Mouse (Mus musculus) CH12.LX (cell line): ENCODE results near the gene Zscan21. TPM values are rescaled to one million over a fixed set of nuclear protein-coding genes. Genes with fewer than 3 reads are reported as not detected.

Experiments used
- DNase-seq: peaks from one replicate; pipeline ENCODE4 v3.0.0-alpha.2; 2013; ENCODE audit errors: extremely low read depth
- H3K27ac ChIP-seq: 2 replicates; pipeline ENCODE4 v1.5.1; 2012; ENCODE audit warnings: low read depth, mild to moderate bottlenecking, control low read depth, moderate library complexity; ENCODE audit not compliant: insufficient read depth
- H3K27me3 ChIP-seq: replicated peaks from 2 replicates; pipeline ENCODE3; 2012; ENCODE audit warnings: inconsistent platforms
- H3K36me3 ChIP-seq, 2 experiments: replicated peaks in 1 of 2; 2 replicates each; pipeline versions ENCODE3 to v1.6.1; 2012; ENCODE audit warnings: inconsistent platforms in 1 of 2, low read length in 1 of 2, mild to moderate bottlenecking in 1 of 2, mixed read lengths in 1 of 2, moderate library complexity in 1 of 2; ENCODE audit not compliant: control insufficient read depth in 1 of 2, insufficient read depth in 1 of 2
- H3K4me1 ChIP-seq, 2 experiments: 2 replicates each; pipeline ENCODE4 v1.6.1; 2012; ENCODE audit warnings: inconsistent platforms in 1 of 2, moderate library complexity in 1 of 2; ENCODE audit not compliant: insufficient read depth in 2 of 2, control insufficient read depth in 1 of 2
- H3K4me2 ChIP-seq: 2 replicates; pipeline ENCODE4 v1.6.1; 2012; ENCODE audit warnings: low read depth, mild to moderate bottlenecking, control low read depth; ENCODE audit not compliant: poor library complexity, insufficient read depth, severe bottlenecking
- H3K4me3 ChIP-seq, 3 experiments: fragments of 150-350 bp in 1 of 3; sonication (generic) in 1 of 3; replicated peaks in 1 of 3; 2 replicates each; pipeline versions ENCODE3 to v1.5.1; 2011 to 2012; ENCODE audit warnings: low read depth in 2 of 3, low read length in 2 of 3, mild to moderate bottlenecking in 2 of 3, moderate library complexity in 2 of 3, control low read depth in 1 of 3, improper control_type of control experiment in 1 of 3, inconsistent platforms in 1 of 3, mixed read lengths in 1 of 3; ENCODE audit not compliant: poor library complexity in 1 of 3
- H3K79me2 ChIP-seq: replicated peaks from 2 replicates; pipeline ENCODE4 v1.6.1; 2012; ENCODE audit warnings: mild to moderate bottlenecking, moderate library complexity; ENCODE audit not compliant: control insufficient read depth, poor library complexity, insufficient read depth, severe bottlenecking; ENCODE audit errors: extremely low read depth
- H3K9ac ChIP-seq: 2 replicates; pipeline ENCODE4 v1.6.1; 2012; ENCODE audit warnings: low read depth, mild to moderate bottlenecking, control low read depth, moderate library complexity; ENCODE audit not compliant: insufficient read depth
- H3K9me3 ChIP-seq: replicated peaks from 2 replicates; pipeline ENCODE3; 2012; ENCODE audit warnings: low read length, inconsistent platforms, mixed read lengths
- BHLHE40 ChIP-seq: IDR thresholded peaks from 2 replicates; pipeline ENCODE4 v1.6.1; 2011; ENCODE audit warnings: mild to moderate bottlenecking, low read depth, low read length, improper control_type of control experiment
- CHD2 ChIP-seq: IDR thresholded peaks from 2 replicates; pipeline ENCODE4 v1.6.1; 2011; ENCODE audit warnings: low read length, improper control_type of control experiment
- CTCF ChIP-seq, 2 experiments: IDR thresholded peaks in 1 of 2; conservative IDR thresholded peaks in 1 of 2; 2 replicates each; pipeline ENCODE4 v1.5.1; 2011 to 2012; ENCODE audit warnings: low read depth in 2 of 2, low read length in 2 of 2, improper control_type of control experiment in 1 of 2, inconsistent platforms in 1 of 2, mild to moderate bottlenecking in 1 of 2, moderate library complexity in 1 of 2
- E2F4 ChIP-seq: IDR thresholded peaks from 2 replicates; pipeline ENCODE4 v1.6.1; 2011; ENCODE audit warnings: low read depth, low read length, improper control_type of control experiment; ENCODE audit not compliant: insufficient replicate concordance
- ETS1 ChIP-seq: conservative IDR thresholded peaks from 2 replicates; pipeline ENCODE4 v1.6.1; 2012; ENCODE audit warnings: low read depth, mild to moderate bottlenecking, inconsistent platforms, low read length, improper control_type of control experiment, moderate library complexity
- IRF4 ChIP-seq: IDR thresholded peaks from 2 replicates; pipeline ENCODE4 v1.6.1; 2014; ENCODE audit warnings: low read depth, mild to moderate bottlenecking, inconsistent platforms, low read length, improper control_type of control experiment
- JUND ChIP-seq: conservative IDR thresholded peaks from 2 replicates; pipeline ENCODE4 v1.6.1; 2011; ENCODE audit warnings: low read depth, low read length, improper control_type of control experiment
- MEF2A ChIP-seq: IDR thresholded peaks from 2 replicates; pipeline ENCODE4 v1.6.1; 2014; ENCODE audit warnings: low read depth, mild to moderate bottlenecking, inconsistent platforms, low read length, improper control_type of control experiment, borderline replicate concordance
- MYC ChIP-seq: IDR thresholded peaks from 2 replicates; pipeline ENCODE4 v1.6.1; 2011; ENCODE audit warnings: low read depth, mild to moderate bottlenecking, improper control_type of control experiment, low read length
- NELFE ChIP-seq: IDR thresholded peaks from 2 replicates; pipeline ENCODE4 v1.6.1; 2011; ENCODE audit warnings: low read depth, low read length, improper control_type of control experiment
- PAX5 ChIP-seq: IDR thresholded peaks from 2 replicates; pipeline ENCODE4 v1.6.1; 2012; ENCODE audit warnings: low read length, inconsistent platforms, mixed read lengths
- TBP ChIP-seq: conservative IDR thresholded peaks from 2 replicates; pipeline ENCODE4 v1.6.1; 2011; ENCODE audit warnings: low read depth, low read length, improper control_type of control experiment
- USF2 ChIP-seq: conservative IDR thresholded peaks from 2 replicates; pipeline ENCODE4 v1.6.1; 2011; ENCODE audit warnings: low read depth, low read length, improper control_type of control experiment
- ZC3H11A ChIP-seq: IDR thresholded peaks from 2 replicates; pipeline ENCODE4 v1.6.1; 2012; ENCODE audit warnings: low read depth, mild to moderate bottlenecking, inconsistent platforms, low read length, improper control_type of control experiment
- ZNF384 ChIP-seq: IDR thresholded peaks from 2 replicates; pipeline ENCODE4 v1.6.1; 2012; ENCODE audit warnings: low read depth, low read length, improper control_type of control experiment, inconsistent platforms
- dilution Hi-C: fragments of 300-500 bp; cut with MboI; formaldehyde crosslinking; loops from 2 replicates; pipeline ENCODE4 v1.14.3; 2020; ENCODE audit warnings: low sequenced_read_pairs; ENCODE audit not compliant: extremely low pct_unique_long_range_greater_than_20kb, extremely low pct_ligation_motif_present
- in situ Hi-C: fragments of 300-500 bp; cut with MboI; formaldehyde crosslinking; loops from 3 replicates; pipeline ENCODE4 v1.14.3; 2019; ENCODE audit warnings: low sequenced_read_pairs, low pct_ligation_motif_present, low pct_unique_long_range_greater_than_20kb, mixed read lengths
- polyA plus RNA-seq: library from polyadenylated mRNA; unstranded; fragments of >175 nt; gene quantifications from 2 replicates; pipeline ENCODE4 v1.2.1, GENCODE M21; 2012; ENCODE audit warnings: low read depth; ENCODE audit not compliant: insufficient read length
- total RNA-seq, 2 experiments: library from RNA; depleted of rRNA; stranded (reverse); fragments of 300-350 nt in 1 of 2; fragments of >200 nt in 1 of 2; gene quantifications; 2 replicates each; pipeline ENCODE4 v1.2.3; 2012 to 2014

The Zscan21 gene
- total and polyA plus RNA-seq, 3 experiments = 9.0 to 12.1 (median 9.6) TPM

GRCm38 (mm10) chr5:138088366-138088765, 28.3 kb upstream of the Zscan21 start:
- H3K4me2 ChIP-seq = no peak overlapping the region
- no peak overlapping the region for H3K27ac ChIP-seq
- dilution Hi-C loops = no loop called here

GRCm38 (mm10) chr5:138089108-138089551, 27.6 kb upstream of the Zscan21 start:
- no peak overlapping the region for H3K4me3 ChIP-seq
- dilution Hi-C loops (no loop called here), in situ Hi-C loops (no loop called here)
- H3K79me2 ChIP-seq = peaks cover 54% of the 10 kb centered on the region
- H3K4me1 ChIP-seq = peaks cover 0 to 37% of the 10 kb centered on the region in 2 experiments; a peak in 2 of 4 replicates
- H3K4me2 ChIP-seq = no peak overlapping the region
- no peaks in the 10 kb centered on the region for H3K9me3 ChIP-seq
- H3K36me3 ChIP-seq = peaks cover 22 to 53% of the 10 kb centered on the region in 2 experiments
- H3K27ac ChIP-seq = no peak overlapping the region
- H3K9ac ChIP-seq = no peak overlapping the region
- TF ChIP-seq NELFE = no peak
- TF ChIP-seq USF2 = no peak
- no peak for TF ChIP-seq MYC
- no peak for TF ChIP-seq TBP
- no peak for TF ChIP-seq MEF2A
- no peak for TF ChIP-seq IRF4
- TF ChIP-seq ZC3H11A = no peak
- H3K27me3 ChIP-seq = no peaks in the 10 kb centered on the region
- no peak for DNase-seq

More at GRCm38 (mm10) chr5:138088366-138088765, 28.3 kb upstream of the Zscan21 start:
- TF ChIP-seq JUND = no peak
- TF ChIP-seq BHLHE40 = no peak
- no peak for TF ChIP-seq ETS1
- TF ChIP-seq CHD2 = no peak
- TF ChIP-seq, all 38 proteins: peak for 0
- Histone ChIP-seq H3K9ac (no peak overlapping the region), H3K4me3 (no peak overlapping the region), H3K79me2 (peaks cover 54% of the 10 kb centered on the region), H3K4me1 (peaks cover 0 to 37% of the 10 kb centered on the region in 2 experiments; a peak in 2 of 4 replicates), H3K9me3 (no peaks in the 10 kb centered on the region), H3K27me3 (no peaks in the 10 kb centered on the region), H3K36me3 (peaks cover 16 to 47% of the 10 kb centered on the region in 2 experiments)
- in situ Hi-C loops = no loop called here
- DNase-seq = no peak

GRCm38 (mm10) chr5:138090271-138090670, 26.4 kb upstream of the Zscan21 start:
- in situ Hi-C loops = no loop called here
- Histone ChIP-seq H3K9me3 (no peaks in the 10 kb centered on the region), H3K4me2 (no peak overlapping the region), H3K27me3 (no peaks in the 10 kb centered on the region), H3K9ac (no peak overlapping the region), H3K79me2 (peaks cover 51% of the 10 kb centered on the region), H3K36me3 (peaks cover 28 to 65% of the 10 kb centered on the region in 2 experiments), H3K4me3 (no peak overlapping the region), H3K4me1 (peaks cover 0 to 33% of the 10 kb centered on the region in 2 experiments; a peak in 2 of 4 replicates), H3K27ac (no peak overlapping the region)
- dilution Hi-C loops = no loop called here
- TF ChIP-seq PAX5 (no peak), ZNF384 (peak; percentile 86), E2F4 (no peak), ZC3H11A (no peak), CTCF (conservative IDR thresholded peaks at IDR 0.05 in 1 of 2, IDR thresholded peaks at IDR 0.05 in 1 of 2; ENCODE audit: low read depth in 2 of 2, low read length in 2 of 2) (peak in 1 of 2 experiments; percentile 51; a peak in 2 of 4 replicates)
- peak; percentile 25 for DNase-seq
